Mouse (Mus musculus) lung, postnatal 10 days (tissue): ENCODE measurements around the gene Ankrd33b.

ENCODE experiments used
- DNase-seq: peaks from one replicate; pipeline ENCODE4 v3.0.0; 2021

The Ankrd33b gene

DNA sequence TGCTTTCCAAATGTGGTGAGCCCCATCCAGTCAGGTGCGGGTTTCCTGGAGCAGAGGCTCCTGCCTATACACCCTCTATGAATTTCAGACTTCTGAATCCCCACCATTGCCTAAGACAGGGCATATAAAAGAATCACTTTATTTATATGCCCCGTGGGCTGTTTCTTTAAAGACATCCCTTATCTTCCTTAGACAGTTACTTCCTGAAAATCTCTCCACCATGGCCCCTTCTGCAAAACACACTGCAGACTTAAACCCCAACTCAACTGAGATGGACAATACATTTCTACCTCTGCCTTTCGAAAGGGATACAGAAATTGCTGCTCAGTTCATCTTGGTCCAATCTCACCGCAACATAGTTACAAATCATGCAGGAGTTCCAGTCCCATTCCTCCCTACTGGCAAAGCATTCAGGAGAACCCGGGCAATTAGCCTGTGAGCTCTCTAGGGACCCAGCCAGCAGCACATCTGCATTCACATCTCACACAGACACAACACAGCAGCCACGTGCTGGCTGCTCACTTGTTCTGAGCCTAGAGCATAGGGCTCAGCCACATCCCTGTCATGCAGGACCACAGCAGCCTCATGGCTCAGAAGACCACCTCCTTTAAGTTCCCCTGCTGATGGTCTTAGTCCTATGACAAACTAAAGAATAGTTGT is 68.1 kb downstream of the Ankrd33b start:
- no peak for DNase-seq

DNA sequence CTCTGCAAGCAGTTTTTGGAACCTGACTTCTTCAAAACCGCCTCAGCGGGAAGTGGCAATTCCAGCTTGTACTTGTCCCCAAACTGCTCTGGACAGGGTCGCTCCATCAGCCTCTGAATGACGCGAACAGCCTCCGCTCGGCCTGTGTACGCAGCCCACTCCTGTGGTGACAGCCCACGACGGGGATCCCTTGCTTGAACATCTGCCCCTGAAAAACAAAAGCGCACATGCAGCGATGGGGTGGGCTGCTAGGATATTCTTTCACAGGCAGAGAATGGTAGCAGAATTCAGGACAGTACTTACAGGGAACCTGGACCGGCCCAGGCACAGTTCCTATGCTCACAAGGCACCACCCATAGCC is 69.8 kb downstream of the Ankrd33b start:
- DNase-seq, result no peak

DNA sequence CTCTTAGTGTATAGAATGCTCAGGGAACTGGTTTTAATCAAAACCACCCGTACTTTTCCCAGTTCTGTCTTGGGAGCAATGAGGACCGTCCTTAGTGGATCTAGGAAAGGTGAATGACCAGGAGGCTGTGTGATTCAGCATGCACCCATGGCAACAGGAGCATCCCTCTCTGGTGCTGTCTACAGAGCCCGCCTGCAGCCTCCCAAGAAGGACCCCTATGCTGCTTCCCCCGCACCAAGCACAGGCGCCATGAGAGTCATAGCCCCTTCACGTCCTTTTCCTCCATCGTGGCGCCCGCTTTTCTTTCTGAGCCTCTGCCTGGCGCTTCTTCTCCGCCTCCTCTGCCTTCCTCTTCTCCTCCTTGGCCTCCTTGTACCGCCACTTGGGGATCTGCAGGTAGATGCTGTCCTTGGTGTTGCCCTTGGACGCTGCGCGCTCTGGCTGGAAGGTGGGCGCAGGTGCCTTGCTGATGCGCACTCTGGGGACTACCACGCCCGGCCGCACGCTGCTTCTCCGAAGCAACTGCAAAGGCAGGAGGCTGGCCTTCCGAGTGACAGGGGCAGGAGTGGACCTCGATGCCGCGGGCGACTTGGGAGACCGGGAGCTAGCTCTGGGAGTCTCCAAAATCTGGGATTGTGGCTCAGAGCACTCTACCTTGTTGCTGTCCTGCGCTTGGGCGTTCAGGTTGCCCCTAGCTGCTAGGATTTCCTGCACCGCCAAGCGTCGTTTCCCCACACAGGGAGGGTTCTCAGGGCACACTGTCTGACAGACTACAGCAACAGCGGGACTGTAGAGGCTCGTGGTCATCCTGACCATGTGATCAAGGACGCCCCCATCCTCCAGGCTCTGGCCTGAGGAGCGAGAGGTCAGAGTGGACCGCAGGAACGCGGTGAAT is 70.4 kb downstream of the Ankrd33b start:
- no peak for DNase-seq

DNA sequence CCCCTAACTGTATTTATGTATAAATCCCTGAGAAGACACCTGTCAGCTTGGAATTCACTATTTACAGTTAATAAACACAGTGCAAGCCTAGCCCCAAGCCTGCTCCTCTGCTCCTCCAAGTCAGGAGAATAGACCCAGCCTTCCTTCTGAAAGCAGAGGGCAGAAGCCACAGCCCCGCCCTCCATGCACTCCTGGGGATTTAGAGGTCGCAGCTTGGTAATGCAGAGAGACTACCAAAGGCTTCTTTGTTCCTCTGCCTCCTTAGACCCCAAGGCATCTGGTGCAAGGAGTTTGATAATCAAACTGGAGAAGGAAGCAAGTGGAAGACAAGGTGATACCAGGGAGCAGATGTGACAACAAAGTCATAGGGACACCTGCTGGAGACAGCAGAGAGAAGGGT is 73.2 kb downstream of the Ankrd33b start:
- DNase-seq, result no peak

DNA sequence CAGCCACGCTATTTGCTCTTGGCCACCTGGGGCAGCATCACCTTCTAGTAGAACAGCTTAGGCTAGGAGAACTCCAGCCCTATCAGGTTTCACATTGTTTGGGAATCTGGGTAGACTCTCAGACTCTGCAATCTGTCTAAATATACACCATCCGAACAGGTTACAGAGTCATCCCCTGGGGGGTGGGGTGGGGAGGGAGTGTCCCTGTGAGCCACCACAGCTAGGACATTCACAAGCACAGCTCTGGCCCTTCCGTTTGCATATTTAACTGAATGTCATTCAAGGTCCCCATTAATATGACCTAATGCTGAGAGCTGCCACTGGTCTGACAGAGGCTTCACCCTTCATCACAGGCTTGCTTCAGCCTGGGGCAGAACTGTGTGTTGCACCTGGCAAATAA is 74.9 kb downstream of the Ankrd33b start:
- DNase-seq, result no peak

DNA sequence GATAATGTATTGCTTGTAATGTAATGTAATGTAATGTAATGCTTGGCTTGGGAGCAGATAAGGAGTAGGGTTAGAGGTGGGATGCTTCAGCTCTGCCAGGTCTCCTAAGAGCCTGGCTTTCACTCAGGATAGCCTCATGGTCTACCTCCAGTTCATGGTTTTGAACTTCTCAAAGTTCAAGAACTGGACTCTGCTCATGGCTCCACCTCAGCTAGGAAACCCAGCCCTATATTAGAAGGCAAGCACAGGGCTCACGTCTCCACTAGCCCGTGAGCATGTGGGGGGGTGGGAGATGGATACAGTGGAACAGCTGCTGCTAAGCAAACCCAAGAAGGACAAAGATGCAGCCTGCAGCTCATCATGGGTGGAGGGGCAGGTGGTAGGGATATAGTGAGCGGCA is 81.8 kb downstream of the Ankrd33b start:
- no peak for DNase-seq

DNA sequence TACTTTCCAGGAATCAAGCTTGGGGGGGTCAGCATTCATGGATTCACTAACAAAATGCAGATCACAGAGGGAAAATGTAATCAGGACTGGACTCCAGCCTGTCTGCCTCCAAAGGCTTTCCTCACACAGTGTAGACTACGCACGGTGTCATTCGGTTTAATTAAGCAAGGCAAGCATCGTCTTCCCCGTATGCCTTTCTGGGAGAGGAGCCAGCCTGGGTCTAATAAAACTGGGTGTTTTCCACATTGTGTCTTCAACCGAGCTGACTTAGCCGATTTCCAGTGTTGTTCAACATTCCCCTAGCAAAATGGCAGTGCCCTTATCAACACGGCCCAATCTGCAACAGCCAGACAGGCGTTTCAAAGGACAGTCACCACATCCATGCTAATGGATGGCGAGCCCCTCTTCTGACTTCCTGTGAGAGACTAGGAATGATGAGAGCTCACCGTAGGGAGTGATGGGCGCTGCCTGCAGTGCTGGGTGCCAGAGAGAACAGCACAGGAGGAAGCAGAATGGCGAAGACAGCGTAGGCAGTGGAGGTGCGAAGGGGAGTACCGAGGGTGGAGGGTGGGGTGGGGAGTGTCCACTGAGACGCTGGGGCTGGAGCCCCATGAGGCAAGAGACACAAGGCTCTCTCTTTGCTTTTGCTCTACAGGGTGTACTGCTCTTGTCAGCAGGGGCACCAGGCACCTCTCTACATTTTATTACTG is 82.4 kb downstream of the Ankrd33b start:
- DNase-seq, result no peak

DNA sequence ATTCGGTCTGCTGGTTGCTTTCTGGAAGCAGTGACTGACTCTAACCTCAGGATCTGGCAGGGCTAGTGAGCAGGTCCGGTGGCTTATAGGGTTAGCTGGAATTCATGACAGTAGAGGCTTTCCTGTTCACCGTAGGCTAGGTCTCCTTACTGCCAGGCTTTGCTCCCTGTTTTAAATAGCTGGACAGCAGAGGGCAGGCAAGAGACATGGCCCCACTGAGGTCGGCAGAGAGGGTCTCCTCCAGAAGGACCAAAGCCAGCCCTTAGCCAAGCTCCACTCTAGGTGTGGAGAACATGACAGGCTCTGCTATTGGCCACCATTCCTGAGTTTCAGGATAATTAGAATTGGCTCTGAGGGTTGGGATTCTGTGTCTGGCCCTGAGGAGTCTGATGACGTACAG is 83.4 kb downstream of the Ankrd33b start:
- DNase-seq, result no peak

DNA sequence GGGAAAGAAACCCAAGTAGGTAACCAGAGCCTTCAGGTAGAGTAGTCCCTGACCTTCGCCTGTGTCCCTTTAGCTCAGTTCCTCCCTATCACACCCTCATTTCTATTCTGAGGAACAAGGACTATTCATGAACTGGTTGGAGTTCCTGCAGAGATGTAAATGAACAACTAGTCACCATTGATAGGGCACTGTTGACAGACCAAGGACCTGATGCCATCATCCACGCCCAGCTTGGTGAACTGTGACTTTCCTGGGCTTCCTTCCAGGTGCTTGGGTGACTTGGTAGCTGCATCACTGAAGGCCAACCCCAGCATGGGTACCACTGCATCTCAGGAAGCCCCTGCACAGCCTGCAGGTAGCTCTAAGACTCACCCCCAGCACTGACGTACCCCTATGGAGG is 85.2 kb downstream of the Ankrd33b start:
- DNase-seq, result no peak

DNA sequence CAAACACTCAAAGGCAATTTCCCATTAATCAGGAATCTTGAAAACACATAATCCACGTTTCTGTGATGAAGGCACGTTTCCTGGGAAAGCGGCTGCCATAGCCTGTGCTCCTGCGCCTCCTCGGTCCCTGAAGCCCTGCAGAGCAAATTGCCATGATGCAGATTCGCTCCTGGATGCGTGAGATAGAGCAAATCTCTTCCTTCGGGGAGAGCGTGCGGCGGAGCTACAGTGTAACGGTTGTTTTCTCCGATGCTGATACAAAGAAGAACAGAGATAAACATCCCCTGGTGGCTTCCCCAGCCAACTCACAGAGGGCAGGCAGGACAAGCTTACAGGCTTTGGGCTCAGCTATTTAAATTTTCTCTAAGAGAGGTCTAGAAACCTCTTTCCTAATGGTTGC is 85.7 kb downstream of the Ankrd33b start:
- DNase-seq, result no peak

DNA sequence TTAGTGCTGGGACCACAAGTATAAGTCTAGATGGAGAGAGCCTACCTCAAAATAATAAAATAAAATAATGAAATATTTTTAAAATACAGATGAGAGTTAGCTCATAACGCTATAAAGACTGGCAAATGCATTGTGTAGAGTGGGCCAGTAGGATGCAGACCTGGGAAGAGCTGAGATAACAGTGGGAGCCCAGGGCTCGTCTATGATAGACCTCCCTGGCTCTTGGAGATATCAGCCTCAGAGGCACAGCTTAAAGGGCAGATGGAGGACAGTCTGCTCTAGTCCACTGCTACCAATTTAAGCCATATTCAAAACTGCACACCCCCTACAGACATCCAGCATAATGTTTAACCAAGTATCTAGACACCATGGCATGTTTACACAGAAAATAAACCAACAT is 86.8 kb downstream of the Ankrd33b start:
- DNase-seq, result no peak

DNA sequence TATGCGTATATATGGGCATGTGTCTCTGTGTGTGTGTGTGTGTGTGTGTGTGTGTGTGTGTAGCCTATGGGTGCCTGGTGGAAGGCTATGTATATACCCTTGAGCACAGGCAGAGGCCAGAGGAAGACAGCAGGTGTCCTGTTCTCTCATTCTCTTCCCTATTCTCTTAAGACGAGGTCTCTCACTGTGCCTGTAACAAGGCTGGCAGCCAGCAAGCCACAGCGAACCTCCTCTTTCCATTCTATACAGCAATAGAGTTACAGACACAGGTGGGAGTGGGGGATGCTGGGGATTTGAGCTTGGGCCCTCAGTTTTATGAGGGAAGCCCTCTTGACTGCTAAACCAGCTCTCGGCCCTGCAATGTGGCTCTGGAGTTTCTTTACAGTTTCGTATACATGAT is 87.5 kb downstream of the Ankrd33b start:
- DNase-seq, result no peak

DNA sequence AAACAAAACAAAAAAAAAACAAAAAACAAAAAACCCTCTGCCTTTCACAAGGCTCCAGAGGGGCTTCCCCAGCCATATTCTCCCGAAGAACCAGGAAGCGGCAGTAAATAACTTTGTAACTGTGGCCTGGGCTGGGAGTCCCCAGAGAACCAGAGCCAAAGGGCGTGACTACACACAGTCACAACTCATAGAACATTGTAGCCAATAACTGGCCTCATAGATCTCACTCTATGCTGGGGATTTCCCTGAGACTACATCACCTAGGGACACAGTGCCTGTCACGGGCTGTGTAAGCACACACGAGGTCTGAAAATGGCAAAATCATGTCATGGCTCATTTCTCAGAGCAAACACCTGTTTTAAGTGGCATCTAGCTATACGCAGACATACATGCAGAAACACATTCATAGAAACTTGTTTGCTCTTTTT is 87.9 kb downstream of the Ankrd33b start:
- DNase-seq, result no peak

DNA sequence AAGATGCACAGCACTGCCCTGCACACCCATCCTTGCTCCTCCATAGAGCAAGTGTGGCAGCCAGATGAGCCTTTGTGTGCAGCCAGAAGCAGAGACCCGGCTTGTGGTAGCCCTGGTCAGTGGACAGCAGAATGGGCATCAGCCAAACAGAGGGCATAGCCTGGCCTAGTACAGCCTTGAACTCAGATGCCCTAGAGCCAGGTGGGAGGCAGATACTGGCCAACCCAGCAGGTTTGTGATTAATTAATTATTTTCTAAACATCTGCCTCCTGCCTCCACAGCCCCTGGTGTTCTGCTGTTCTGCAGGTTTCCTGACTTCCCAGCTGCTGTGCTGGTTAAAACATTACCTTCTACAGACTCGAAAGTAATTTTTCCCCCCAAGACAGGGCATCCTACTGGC is 88.4 kb downstream of the Ankrd33b start:
- DNase-seq, result no peak

DNA sequence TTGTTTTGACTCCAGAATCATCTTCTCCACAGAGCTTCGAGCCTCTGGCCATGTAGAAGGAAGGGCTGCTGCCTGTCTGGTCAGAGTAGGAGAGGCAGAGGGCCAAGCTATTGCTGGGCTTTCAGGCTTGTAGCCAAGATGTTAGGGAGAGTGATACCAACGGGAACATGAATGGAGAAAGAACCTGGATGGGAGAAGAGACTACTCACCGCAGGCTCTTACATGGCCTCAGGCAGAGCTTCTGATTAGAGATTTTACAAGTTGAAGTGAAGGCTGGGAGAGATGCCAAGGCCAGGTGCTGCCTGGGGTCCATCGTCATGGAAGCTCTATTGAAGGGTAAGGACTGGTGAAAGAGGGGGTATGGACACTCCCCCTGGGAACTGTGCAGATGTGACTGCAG is 89.4 kb downstream of the Ankrd33b start:
- no peak for DNase-seq

DNA sequence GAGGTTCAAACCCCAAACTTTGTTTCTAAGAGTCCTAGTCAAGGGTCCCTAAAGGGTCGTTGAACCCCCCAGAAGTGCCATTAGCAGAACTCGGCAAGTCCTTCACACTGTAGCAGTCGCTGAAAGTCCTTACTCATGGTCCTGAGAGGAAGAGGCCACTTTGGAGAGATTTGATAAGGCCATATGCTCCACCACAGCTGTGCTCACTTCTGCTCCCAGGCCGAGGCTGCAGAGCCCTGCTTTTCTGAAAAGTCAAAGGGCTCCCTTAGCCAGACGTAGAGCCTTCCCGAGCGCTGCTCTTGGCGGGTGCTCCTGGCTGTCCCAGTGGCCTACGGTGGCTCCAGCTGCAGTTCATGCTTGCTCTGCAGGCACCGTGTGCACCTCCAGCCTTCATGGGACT is 94.0 kb downstream of the Ankrd33b start:
- DNase-seq, result no peak

DNA sequence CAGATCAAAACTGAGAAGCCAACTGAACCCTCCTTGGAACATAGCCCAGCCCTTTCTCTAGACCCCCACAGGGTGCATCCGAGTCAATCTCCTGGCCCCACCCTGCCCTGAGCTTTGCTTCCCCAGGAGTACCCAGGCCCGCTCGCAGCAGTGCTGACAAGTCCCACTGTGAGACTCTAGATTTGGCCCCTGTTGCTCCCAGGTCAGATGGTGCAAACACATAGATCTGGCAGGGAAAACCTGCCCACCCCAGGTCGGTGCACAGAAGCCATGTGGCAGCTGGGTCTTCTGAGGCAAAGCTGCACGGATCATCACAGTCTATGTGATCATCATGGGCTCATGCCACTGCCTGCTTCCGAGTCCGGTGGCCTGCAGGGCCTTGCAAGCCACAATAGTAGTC is 94.8 kb downstream of the Ankrd33b start:
- DNase-seq, result no peak

DNA sequence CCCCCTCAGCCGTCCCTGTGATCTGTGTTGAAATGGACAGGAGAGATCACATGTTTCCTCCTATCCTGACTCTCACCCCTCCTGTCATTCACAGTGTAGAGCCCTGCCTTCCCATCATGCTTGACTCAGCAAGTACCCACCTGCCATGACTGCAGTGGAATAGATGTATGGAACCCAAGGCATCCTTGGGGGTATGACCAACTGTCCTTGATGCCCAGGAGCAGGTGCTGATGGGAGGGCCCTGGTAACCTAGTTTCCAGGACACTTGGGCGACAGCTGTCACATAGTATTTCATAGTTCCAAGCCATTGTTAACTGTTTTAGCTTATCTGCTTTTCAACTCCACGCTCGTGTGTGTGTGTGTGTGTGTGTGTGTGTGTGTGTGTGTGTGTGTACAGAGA is 98.0 kb downstream of the Ankrd33b start:
- DNase-seq, result no peak

DNA sequence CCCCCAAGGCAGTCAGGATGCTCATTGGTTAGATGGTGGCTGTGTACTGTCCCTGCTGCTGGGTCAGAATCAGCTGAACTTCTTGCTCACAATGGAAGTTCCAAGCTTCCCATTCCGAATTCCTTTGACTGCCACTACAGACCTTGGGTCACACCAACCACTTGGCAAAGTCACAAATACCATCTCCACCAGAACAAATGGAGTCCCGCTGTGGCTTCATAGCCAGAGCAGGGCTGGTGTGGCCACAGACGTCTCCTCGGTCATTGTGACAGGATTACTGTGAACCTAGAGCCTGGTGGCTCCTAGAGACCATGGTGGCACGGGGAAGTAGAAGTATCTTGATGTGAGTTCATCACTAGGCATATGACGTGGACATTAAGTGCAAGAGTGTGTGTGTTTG is 99.4 kb downstream of the Ankrd33b start:
- no peak for DNase-seq

DNA sequence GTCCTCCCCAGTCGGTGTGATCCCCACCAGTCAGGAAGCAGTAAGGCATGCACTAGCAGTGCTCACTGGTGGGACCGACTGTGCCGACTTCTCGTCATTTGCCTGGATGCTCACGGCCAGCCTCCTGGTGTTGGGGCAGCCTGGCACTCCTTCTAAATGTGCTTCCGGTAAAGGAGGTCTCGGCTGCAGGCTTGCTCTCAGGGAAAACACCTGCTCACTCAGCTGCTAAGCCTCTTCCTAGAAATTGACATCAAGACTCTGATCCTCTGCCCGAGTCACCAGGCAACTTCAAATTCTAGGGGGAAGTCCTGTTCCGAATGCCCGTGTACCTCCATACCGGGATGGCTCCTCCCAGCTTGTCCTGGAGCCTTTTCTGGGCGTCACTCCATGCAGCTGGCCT is 101.7 kb downstream of the Ankrd33b start:
- DNase-seq, result no peak

DNA sequence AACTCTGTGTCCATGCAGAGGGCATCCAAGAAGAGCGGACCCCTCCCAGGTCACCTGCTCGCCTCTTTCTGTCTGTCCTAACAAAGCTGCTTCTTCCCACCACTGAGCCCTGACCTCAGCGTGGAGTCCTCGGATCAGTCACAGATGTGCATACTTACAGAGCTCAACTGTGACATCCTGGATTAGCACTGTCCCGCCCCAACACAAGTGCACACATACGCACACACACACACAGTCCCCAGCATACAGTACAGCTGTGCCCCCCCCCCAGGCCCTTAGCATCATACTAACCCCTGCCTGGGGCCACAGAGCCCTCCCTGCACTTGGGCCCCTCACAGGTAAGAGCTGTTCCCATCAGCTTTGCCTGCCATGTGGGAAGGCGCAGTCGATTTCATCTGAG is 102.1 kb downstream of the Ankrd33b start:
- no peak for DNase-seq

DNA sequence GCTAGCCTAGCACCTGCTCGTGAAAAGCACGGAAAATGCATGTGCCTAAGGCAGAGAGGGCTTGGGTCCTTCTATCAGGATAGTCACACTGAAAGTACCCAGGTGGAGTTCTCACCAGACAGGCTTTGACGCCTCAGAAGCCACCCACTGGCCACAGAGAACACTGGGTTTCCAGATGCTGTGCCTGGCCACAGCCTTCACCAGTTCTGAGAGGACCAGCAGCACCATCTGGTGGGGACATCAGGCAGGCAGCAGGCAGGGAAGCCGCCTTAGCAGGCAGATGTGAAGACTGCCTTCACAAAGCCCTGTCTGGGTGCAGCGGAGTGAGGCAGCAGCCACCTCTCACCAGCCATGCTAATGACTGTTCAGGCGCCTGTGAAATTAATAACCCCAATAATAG is 102.7 kb downstream of the Ankrd33b start:
- DNase-seq, result peak; percentile 87

DNA sequence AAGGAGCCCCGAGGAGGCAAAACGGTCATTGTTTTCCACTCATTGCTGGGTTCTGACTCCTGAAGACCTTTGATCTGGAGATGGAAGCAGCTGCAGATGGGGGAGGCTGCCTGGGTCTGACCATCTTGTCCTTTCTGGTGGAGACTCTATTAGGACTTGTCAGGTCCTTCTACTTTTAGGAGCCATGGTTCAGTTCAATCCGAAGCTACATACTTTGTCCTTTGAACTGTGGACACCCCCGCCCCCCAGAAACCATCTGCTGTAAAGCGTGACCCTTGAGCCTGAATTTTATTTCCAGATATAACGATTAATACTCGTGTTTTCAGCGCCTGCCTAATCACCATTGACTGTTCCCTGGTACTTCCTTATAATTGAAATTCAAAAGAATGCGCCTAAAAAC is 105.2 kb downstream of the Ankrd33b start:
- no peak for DNase-seq

DNA sequence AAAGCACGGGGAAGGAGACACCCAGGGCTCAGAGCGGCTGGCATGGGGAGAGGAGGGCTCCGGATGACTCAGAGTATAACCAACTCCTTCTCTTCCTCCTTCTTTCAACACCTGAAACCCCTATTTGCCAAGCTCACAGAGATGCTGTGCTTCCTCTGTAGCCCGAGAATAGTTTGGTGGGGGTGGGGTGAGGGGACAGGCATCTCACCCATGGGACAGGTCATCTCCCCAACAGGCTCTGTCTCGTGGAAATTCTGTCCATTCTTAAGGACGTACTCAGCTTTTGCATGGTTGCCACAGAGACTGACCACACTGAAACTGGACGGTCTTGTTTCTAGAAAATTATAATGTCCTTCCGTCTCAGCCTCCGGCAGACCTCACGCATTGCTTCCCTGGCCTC is 106.4 kb downstream of the Ankrd33b start:
- no peak for DNase-seq
